Mouse (Mus musculus): ENCODE data around the gene Lce1a1. TPM values are rescaled to one million over a fixed set of nuclear protein-coding genes. Genes with fewer than 3 reads are reported as not detected.

Gene Lce1a1
- total RNA-seq, 1 experiment from 2014 or later = not detected

Other genes starting within 250 kb of the Lce1a1 start
- gene Sprr2i, start 240.3 kb downstream of the Lce1a1 start, total RNA-seq (2017) = not detected in 3 replicates
- not detected in 3 replicates for gene Sprr2j-ps, start 230.2 kb downstream of the Lce1a1 start, total RNA-seq (2017)
- 1.3 to 3.4 TPM (median 2.5 TPM) in 3 replicates for gene Gm9774, start 218.9 kb downstream of the Lce1a1 start, total RNA-seq (2017)
- gene Sprr2k, start 215.7 kb downstream of the Lce1a1 start, total RNA-seq (2017) = not detected in 3 replicates
- not detected in 3 replicates for gene Sprr1b, start 209.5 kb downstream of the Lce1a1 start, total RNA-seq (2017)
- gene Sprr3, start 189.6 kb downstream of the Lce1a1 start, total RNA-seq (2017) = not detected in 3 replicates
- not detected in 3 replicates for gene Sprr1a, start 162.4 kb downstream of the Lce1a1 start, total RNA-seq (2017)
- gene Sprr4, start 147.8 kb downstream of the Lce1a1 start, total RNA-seq (2017) = not detected in 3 replicates
- not detected in 3 replicates for gene 2310046K23Rik, start 113.8 kb downstream of the Lce1a1 start, total RNA-seq (2017)
- not detected in 3 replicates for gene Ivl, start 74.6 kb downstream of the Lce1a1 start, total RNA-seq (2017)
- gene Smcp, start 59.3 kb downstream of the Lce1a1 start, total RNA-seq (2017) = not detected in 3 replicates
- not detected in 3 replicates for gene 2210017I01Rik, start 40.8 kb downstream of the Lce1a1 start, total RNA-seq (2017)
- not detected in 3 replicates for gene Lce6a, start 26.6 kb downstream of the Lce1a1 start, total RNA-seq (2017)
- gene Lce1b, start 8.6 kb upstream of the Lce1a1 start, total RNA-seq (2017) = not detected in 3 replicates
- gene Lce1a2, start 22.0 kb upstream of the Lce1a1 start, total RNA-seq (2017) = not detected in 3 replicates
- gene Lce1c, start 30.9 kb upstream of the Lce1a1 start, total RNA-seq (2017) = not detected in 3 replicates
- not detected in 3 replicates for gene Lce1d, start 38.9 kb upstream of the Lce1a1 start, total RNA-seq (2017)
- not detected in 3 replicates for gene Lce1e, start 60.8 kb upstream of the Lce1a1 start, total RNA-seq (2017)
- not detected in 3 replicates for gene Lce1f, start 72.0 kb upstream of the Lce1a1 start, total RNA-seq (2017)
- not detected in 3 replicates for gene Gm38119, start 90.8 kb upstream of the Lce1a1 start, total RNA-seq (2017)
- not detected in 3 replicates for gene Lce1g, start 104.0 kb upstream of the Lce1a1 start, total RNA-seq (2017)
- gene Lce1h, start 116.8 kb upstream of the Lce1a1 start, total RNA-seq (2017) = not detected in 3 replicates
- not detected in 3 replicates for gene Lce1i, start 130.6 kb upstream of the Lce1a1 start, total RNA-seq (2017)
- gene Lce1j, start 142.2 kb upstream of the Lce1a1 start, total RNA-seq (2017) = not detected in 3 replicates
- not detected in 3 replicates for gene Lce1k, start 159.6 kb upstream of the Lce1a1 start, total RNA-seq (2017)
- gene Kprp, start 178.9 kb upstream of the Lce1a1 start, total RNA-seq (2017) = not detected in 3 replicates
- gene Lce1l, start 203.0 kb upstream of the Lce1a1 start, total RNA-seq (2017) = not detected in 3 replicates
- gene 2310050C09Rik, start 221.9 kb upstream of the Lce1a1 start, total RNA-seq (2017) = not detected in 3 replicates

All from monocyte, adult 5-6 weeks (primary cell).